Mouse (Mus musculus) brain, embryonic 14.5 days (tissue): ENCODE data around the gene Rsph14. TPM values are rescaled to one million over a fixed set of nuclear protein-coding genes. Genes with fewer than 3 reads are reported as not detected.

ENCODE experiments used
- DNase-seq: peaks from one replicate; pipeline ENCODE4 v3.0.0-alpha.2; 2011; ENCODE audit warnings: low read depth
- CTCF ChIP-seq: fragments of 200-500 bp; IDR thresholded peaks from 2 replicates; pipeline ENCODE4 v1.5.1; 2012; ENCODE audit warnings: inconsistent platforms, mild to moderate bottlenecking, moderate library complexity, borderline replicate concordance; ENCODE audit not compliant: insufficient read depth, insufficient read length; ENCODE audit errors: extremely low read depth
- POLR2A ChIP-seq: fragments of 200-500 bp; IDR thresholded peaks from 2 replicates; pipeline ENCODE4 v1.6.1; 2012; ENCODE audit warnings: mild to moderate bottlenecking, inconsistent platforms, borderline replicate concordance; ENCODE audit not compliant: poor library complexity, insufficient read depth, insufficient read length, severe bottlenecking; ENCODE audit errors: extremely low read depth
- polyA plus RNA-seq: library from polyadenylated mRNA; depleted of rRNA; stranded (reverse); fragments of >200 nt; gene quantifications from 2 replicates; pipeline ENCODE4 v1.2.3, GENCODE M21; 2012

The Rsph14 gene
- polyA plus RNA-seq, 1 experiment: 0.42 TPM

DNA sequence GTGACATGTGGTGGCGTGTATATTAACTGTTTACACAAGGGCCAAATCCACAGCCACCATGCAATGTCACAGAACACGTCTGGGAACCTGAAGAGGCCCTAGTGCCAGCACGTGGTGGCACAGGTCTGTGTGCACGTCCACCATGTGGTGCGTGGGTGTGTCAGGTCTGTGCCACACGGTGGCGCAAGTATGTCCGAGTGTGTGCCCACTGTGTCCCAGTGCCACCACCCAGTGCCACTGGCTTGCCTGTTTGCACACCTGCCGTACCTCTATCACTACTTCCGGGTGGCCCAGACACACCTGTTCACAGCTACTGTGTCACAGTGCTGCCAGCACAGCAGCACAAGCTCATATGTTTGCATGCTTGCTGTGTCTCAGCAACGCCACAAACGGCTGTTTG is 97.9 kb downstream of the Rsph14 start:
- no peak for DNase-seq
- TF ChIP-seq CTCF (no peak), POLR2A (no peak)

DNA sequence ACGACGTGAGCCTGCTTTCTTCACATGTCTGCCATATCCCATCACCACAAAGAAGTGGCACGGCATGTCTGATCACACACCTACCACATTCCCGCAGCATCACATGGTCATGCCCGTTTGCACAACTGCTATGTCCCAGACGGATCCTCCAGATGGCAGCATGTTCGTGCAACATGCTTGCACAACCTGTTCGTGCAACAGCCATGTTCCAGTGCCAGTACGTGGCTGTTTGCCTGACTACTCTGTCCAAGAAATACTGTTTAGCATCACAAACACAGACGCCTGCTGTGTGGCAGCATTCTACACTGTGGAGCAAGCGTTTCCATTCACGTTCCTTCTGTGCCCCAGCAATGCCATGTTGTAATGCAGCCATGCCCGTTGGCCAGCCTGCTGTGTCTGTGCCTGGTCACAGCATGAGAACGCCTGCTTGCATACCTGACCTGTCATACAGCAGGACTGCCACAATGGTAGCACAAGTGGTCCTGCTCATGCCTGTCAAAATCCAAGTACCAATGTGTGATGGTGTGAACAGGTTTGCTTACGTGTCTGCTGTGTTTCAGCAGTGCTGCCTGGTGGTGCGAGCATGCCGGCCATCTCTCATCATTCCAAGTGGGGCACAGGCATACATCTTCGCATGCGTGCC is 98.7 kb downstream of the Rsph14 start:
- DNase-seq: peak; percentile 83
- no peak for TF ChIP-seq CTCF
- TF ChIP-seq POLR2A: no peak

DNA sequence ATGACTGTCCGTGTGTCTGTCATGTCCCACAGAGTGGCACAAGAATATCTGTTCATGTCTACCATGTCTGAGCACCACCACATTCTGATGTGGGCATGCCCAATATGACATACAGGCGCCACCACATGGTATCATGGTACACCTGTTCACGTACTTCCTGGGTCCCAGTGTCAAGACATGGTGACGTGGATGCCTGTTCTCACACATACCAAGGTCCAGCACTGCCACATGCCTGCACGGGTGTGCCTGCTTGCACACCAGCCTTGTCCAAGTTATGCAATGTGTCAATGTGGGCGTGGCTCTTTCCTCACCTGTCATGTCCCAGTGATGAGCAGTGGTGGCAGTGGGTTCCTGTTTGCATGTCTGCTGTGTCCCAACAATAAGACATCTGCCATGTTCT is 99.9 kb downstream of the Rsph14 start:
- DNase-seq: no peak
- no peak for TF ChIP-seq POLR2A
- TF ChIP-seq CTCF: no peak

DNA sequence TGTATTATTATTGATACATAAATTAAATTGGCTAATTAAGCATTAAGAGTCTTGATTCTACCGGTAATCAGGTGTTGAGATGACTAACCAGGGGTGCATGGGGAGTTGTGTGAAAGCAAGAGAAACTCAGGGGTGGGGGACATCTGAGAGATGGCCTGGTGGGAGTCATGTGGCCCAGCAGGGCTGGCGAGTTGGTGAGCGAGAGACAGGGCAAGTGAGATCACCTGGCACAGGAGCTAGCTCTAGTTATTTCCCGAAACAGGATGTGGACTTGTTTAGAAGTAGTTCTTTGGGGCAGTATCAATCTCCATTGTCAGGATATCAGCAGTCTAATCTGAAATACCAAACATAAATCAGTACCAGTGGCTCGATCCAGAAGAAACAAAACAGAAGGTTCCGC is 100.8 kb downstream of the Rsph14 start:
- TF ChIP-seq POLR2A (no peak), CTCF (no peak)
- DNase-seq: no peak

DNA sequence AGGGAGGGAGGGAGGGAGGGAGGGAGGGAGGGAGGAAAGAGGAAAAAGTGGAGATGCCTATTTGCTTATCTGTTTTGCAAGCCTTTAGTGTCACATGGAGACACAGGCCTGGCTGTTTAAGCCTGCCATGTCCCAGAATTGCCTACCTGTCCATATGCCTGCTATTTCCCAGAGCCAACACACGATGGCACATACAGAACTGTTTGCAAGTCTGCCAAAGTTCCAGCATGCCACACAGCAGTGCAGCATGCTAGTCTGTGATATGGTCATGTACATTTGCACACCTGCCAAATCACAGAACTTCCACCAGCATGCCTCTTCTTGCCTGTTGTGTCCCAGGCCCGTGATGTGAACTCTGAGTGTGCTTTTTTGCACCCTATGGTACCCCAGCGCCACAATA is 101.8 kb downstream of the Rsph14 start:
- TF ChIP-seq CTCF: 0 out of 2 replicates have a peak, but pooled peaks have one; percentile 14
- TF ChIP-seq POLR2A: no peak
- DNase-seq: peak; percentile 50

DNA sequence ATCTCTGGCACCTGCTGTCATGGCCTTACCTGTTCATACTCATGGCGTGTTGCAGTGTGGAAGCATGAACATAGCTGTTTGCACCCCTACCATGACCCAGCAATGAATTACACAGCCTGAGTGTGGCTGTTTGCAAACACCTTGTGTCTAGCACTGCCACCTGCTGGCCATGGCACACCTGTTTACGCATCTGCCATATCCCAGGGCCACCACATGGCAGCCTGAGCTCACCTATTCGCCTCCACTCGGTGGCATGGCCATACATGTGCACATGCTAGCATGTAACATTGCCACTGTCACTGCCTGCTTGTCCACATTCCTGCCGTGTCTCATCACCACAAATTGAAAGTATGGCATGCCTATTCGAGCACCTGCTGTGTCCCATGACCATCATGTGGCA is 102.8 kb downstream of the Rsph14 start:
- peak; percentile 34; the same call in 1 of the 2 replicates for TF ChIP-seq CTCF
- TF ChIP-seq POLR2A: no peak
- DNase-seq: no peak

DNA sequence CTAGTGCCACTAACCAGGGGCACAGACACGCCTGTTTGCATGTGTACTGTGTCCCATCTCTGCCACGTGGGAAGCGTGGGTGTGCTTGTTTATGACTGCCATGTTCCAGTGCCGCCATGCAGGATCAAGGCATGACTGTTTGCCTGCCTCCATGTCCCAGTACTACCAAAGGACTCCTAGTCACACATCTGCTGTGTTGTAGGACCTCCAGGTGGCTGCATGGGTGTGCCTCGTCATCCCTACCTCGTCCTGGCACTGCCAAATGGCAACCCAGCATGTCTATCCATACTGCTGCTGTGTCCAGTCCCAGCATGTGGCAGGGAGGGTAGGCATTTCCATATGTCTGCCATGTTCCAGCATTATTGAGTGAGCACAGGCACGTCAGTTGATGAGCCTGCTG is 104.1 kb downstream of the Rsph14 start:
- TF ChIP-seq POLR2A (no peak), CTCF (no peak)
- DNase-seq: no peak

DNA sequence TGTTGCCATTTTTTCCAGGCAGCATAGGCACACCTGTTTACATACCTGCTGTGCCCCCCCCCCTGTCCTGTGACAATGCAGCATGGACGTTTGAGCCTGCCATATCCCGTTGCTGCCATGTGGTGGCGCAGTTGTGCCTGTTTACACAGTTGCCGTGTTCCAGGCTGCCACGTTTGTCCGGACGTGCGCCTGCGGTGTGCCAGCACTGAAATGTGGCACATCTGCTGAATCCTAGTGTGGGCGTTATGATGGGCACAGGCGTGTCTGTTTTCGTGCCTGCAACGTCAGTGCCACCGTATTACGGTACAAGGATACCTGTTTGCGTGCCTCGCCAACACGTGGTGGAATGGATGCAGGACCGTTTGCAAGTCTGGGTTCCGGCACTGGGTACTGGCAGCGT is 107.1 kb downstream of the Rsph14 start:
- TF ChIP-seq CTCF (peak; percentile 74), POLR2A (no peak)
- DNase-seq: peak; percentile 58

DNA sequence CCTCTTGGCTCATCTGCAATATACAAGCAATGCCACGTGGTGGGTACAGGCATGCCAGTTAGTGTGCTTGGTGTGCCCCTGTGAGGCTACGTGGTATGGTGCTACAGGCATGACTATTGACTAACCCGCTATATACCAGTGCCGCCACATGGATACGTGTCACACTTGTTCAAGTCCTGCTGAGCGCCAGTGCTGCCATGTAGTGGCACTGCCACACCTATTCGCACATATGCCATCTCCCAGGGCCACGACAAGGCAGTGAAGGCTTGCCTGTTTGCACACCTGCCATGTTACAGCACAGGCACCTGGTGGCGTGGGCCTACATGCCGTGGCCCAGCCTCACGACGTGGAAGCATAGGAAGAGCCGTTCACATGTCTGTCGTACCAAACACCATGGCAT is 108.1 kb downstream of the Rsph14 start:
- no peak for TF ChIP-seq POLR2A
- no peak for DNase-seq

DNA sequence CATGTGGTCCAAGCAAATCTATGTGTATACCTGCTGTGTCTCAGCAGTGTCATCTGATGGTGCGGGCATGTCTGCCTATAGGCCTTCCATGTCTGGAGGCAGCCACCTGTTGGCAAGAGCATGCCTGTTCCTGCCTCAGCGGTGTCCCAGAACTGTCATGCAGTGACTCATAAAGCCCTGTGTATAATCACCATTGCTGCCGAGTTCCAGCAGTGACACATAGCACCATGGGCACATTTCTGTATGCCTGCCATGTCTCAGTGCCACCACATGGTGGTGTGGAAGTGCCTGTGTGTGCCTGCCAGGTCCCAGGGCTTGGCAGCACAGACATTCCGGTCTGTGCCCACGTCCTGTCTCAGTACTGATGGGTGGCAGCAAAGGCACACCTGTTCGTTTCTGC is 109.6 kb downstream of the Rsph14 start:
- peak; percentile 67 for DNase-seq
- TF ChIP-seq POLR2A (no peak), CTCF (peak; percentile 67)

DNA sequence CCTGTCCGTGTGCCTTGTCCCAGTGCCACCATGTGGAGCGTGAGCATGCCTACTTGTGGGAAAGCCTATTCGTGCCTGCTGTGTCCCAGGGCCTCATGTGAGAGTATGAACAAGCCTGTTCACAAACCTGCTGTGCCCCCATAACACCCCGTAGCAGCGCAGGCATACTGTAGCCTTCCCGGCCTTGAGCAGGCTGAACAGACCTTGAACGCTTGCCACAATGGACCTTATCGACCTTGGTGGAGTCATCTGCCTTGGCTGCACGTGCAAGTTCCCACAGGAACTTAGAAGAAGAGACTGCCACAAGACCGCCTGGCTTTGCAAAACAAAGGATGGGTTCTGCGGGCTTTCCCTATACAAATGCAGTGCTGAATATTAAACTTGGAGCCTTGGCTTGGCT is 110.8 kb downstream of the Rsph14 start:
- no peak for DNase-seq
- TF ChIP-seq POLR2A: no peak
- TF ChIP-seq CTCF: no peak

DNA sequence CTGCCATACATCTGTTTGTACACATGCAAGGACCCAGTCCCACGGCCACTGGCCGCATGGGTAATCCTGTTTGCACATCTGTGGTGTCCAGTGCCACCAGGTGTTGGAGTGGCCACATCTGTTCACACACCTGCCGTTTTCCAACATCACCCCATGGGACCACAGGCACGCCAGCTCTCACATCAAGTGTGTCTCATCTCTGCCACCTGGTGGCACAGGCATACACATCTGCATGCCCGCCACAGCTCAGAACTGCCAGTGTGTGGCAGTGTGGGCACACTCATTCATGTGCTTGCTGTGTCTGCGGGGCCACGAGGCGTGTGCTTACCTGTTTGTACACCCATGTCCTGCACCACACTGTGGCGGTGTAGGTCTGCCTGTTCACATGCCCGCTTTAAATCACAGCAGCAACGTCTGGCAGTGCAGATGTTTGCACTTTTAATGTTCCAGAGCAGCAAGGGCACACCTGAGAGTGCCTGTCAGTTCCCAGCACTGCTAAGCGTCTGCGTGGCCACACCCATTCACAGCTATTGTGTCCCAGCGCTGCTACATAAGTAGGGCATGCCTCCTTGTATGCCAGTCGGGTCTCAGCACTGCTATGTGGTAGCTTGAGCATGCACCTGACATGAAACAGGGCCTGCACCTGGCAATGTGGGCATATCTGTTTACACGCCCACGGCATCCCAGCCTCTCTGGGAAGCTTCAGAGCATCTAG is 111.4 kb downstream of the Rsph14 start:
- TF ChIP-seq POLR2A: no peak
- peak; percentile 83 for TF ChIP-seq CTCF
- peak; percentile 86 for DNase-seq
